In genomic region chr4:120392748-120393147, GRCm38 (mm10) we compare ENCODE assay signal across 20 mouse cellular contexts. TPM values are rescaled to one million over a fixed set of nuclear protein-coding genes. Genes with fewer than 3 reads are reported as not detected.
DNase-seq lines count a peak whose midpoint lies in the region; ATAC-seq and TF ChIP-seq lines count a peak whose summit lies in the region.
"Had no signal": no experiment of that assay in that cellular context is flagged by ENCODE, and none has a peak within 500 bp of the region (broad histone marks: within the 10 kb centered on the region; RNA-seq: fewer than 3 reads in every experiment).

No protein-coding gene starts in this region.

- peaks cover 57% of the 10 kb centered on the region for H3K4me1 ChIP-seq in heart, embryonic 10.5 days
- H3K4me1 ChIP-seq in heart, embryonic 13.5 days, result peaks cover 71% of the 10 kb centered on the region
- H3K4me1 ChIP-seq in limb, embryonic 11.5 days (ENCODE audit: control insufficient read depth, insufficient read depth, low read length), result peaks cover 6% of the 10 kb centered on the region; the same call in 1 of the 2 replicates
- no peaks in the 10 kb centered on the region for H3K4me1 ChIP-seq in hindbrain, postnatal 0 days (ENCODE audit: insufficient read depth, low read length)
- H3K4me1 ChIP-seq: embryonic facial prominence, embryonic 15.5 days had no signal

- H3K4me2 ChIP-seq in heart, embryonic 13.5 days, result peak overlapping the region; percentile 51
- H3K4me2 ChIP-seq in limb, embryonic 11.5 days (ENCODE audit: low read depth, severe bottlenecking), result no peak overlapping the region
- H3K4me2 ChIP-seq in hindbrain, postnatal 0 days (ENCODE audit: low read depth, low read length), result no peak overlapping the region
- H3K4me2 ChIP-seq: embryonic facial prominence, embryonic 15.5 days; hindbrain, embryonic 14.5 days; midbrain, embryonic 13.5 days had no signal

- H3K9ac ChIP-seq in heart, embryonic 13.5 days, result peak overlapping the region; percentile 58; the same call in 1 of the 2 replicates
- H3K9ac ChIP-seq in limb, embryonic 11.5 days (ENCODE audit: low read length), result no peak overlapping the region
- H3K9ac ChIP-seq in hindbrain, postnatal 0 days (replicated peaks; ENCODE audit: low read length), result no peak overlapping the region
- H3K9ac ChIP-seq: embryonic facial prominence, embryonic 15.5 days; hindbrain, embryonic 14.5 days; midbrain, embryonic 13.5 days had no signal

- peak; percentile 47; the same call in 1 of the 2 replicates for ATAC-seq in heart, embryonic 13.5 days (ENCODE audit: extremely low read depth, insufficient number of reproducible peaks, low FRiP score, low TSS enrichment)
- no peak for ATAC-seq in limb, embryonic 11.5 days (ENCODE audit: insufficient number of reproducible peaks, low FRiP score, low TSS enrichment, low read depth)
- ATAC-seq in megakaryocyte progenitor cell, adult 5-6 weeks (replicated peaks; ENCODE audit: poor library complexity), result peak; percentile 65; the same call in 1 of the 2 replicates
- ATAC-seq in hindbrain, postnatal 0 days, result no peak
- ATAC-seq: activated CD4-positive, CD25-positive, alpha-beta regulatory T cell, adult 4 months; forebrain, embryonic 14.5 days; lung, postnatal 0 days; midbrain, embryonic 13.5 days had no signal

- H3K4me3 ChIP-seq in heart, embryonic 10.5 days, result no peak overlapping the region
- H3K4me3 ChIP-seq in heart, embryonic 13.5 days, result no peak overlapping the region
- no peak overlapping the region for H3K4me3 ChIP-seq in limb, embryonic 11.5 days (ENCODE audit: low read depth, low read length)
- no peak overlapping the region for H3K4me3 ChIP-seq in hindbrain, postnatal 0 days (ENCODE audit: low read length)
- H3K4me3 ChIP-seq: embryonic facial prominence, embryonic 15.5 days; layer of hippocampus, adult 2 months; midbrain, embryonic 13.5 days had no signal

- TF ChIP-seq CTCF in hindbrain, postnatal 0 days (IDR thresholded peaks at IDR 0.05; ENCODE audit: low read depth), result no peak

- H3K9me3 ChIP-seq in heart, embryonic 10.5 days, result no peaks in the 10 kb centered on the region
- no peaks in the 10 kb centered on the region for H3K9me3 ChIP-seq in heart, embryonic 13.5 days
- no peaks in the 10 kb centered on the region for H3K9me3 ChIP-seq in limb, embryonic 11.5 days (ENCODE audit: control insufficient read depth, low read length)
- no peaks in the 10 kb centered on the region for H3K9me3 ChIP-seq in hindbrain, postnatal 0 days (ENCODE audit: low read length)
- H3K9me3 ChIP-seq: embryonic facial prominence, embryonic 15.5 days; G1E; midbrain, embryonic 13.5 days had no signal

- peak overlapping the region; percentile 71 for H3K27ac ChIP-seq in heart, embryonic 10.5 days
- H3K27ac ChIP-seq in heart, embryonic 13.5 days (replicated peaks), result peak overlapping the region; percentile 97
- H3K27ac ChIP-seq in limb, embryonic 11.5 days (replicated peaks; ENCODE audit: low read depth, low read length), result no peak overlapping the region
- no peak overlapping the region for H3K27ac ChIP-seq in hindbrain, postnatal 0 days
- H3K27ac ChIP-seq: embryonic facial prominence, embryonic 15.5 days; hindbrain, embryonic 14.5 days; layer of hippocampus, adult 2 months; midbrain, embryonic 13.5 days had no signal

- no peaks in the 10 kb centered on the region for H3K27me3 ChIP-seq in heart, embryonic 10.5 days (ENCODE audit: insufficient read depth, poor library complexity, severe bottlenecking)
- H3K27me3 ChIP-seq in heart, embryonic 13.5 days (replicated peaks), result no peaks in the 10 kb centered on the region
- no peaks in the 10 kb centered on the region for H3K27me3 ChIP-seq in limb, embryonic 11.5 days (ENCODE audit: control insufficient read depth, insufficient read depth, low read length)
- no peaks in the 10 kb centered on the region for H3K27me3 ChIP-seq in hindbrain, postnatal 0 days (ENCODE audit: insufficient read depth, low read length)
- H3K27me3 ChIP-seq: embryonic facial prominence, embryonic 15.5 days had no signal

- H3K36me3 ChIP-seq in heart, embryonic 10.5 days, result no peaks in the 10 kb centered on the region
- no peaks in the 10 kb centered on the region for H3K36me3 ChIP-seq in heart, embryonic 13.5 days
- no peaks in the 10 kb centered on the region for H3K36me3 ChIP-seq in limb, embryonic 11.5 days (ENCODE audit: control insufficient read depth, insufficient read depth, low read length)
- no peaks in the 10 kb centered on the region for H3K36me3 ChIP-seq in hindbrain, postnatal 0 days (ENCODE audit: insufficient read depth, low read length)
- H3K36me3 ChIP-seq: embryonic facial prominence, embryonic 15.5 days; G1E; midbrain, embryonic 13.5 days had no signal

- DNase-seq in heart, embryonic 10.5 days (ENCODE audit: low spot score), result peak; percentile 76
- no peak for DNase-seq in heart, adult 9 months (ENCODE audit: low spot score in 2 of 2)
- peak; percentile 34 for DNase-seq in limb, embryonic 11.5 days (ENCODE audit: low spot score)
- no peak for DNase-seq in urinary bladder, postnatal 4 days (ENCODE audit: low spot score in 2 of 2)
- DNase-seq in hindbrain, postnatal 0 days (ENCODE audit: low spot score), result no peak
- DNase-seq in Muller cell, postnatal 12 days (ENCODE audit: inconsistent ontology term), result no peak
- DNase-seq: cerebellum, adult 18-20 months; gastrocnemius, postnatal 25 days; right cerebral cortex, postnatal 25 days; thymus, adult 2 months had no signal

- WGBS in heart, embryonic 10.5 days, result 21% methylated on average over 3 of the region's 3 CpGs
- 8% methylated on average over 3 of the region's 3 CpGs for WGBS in heart, embryonic 13.5 days
- 15% methylated on average over 3 of the region's 3 CpGs for WGBS in limb, embryonic 11.5 days
- 54% methylated on average over 3 of the region's 3 CpGs for WGBS in hindbrain, postnatal 0 days

RNA-seq across cellular contexts. Expression of gene Scmh1, which starts 12.3 kb away (rescaled TPM):
- 58.3 and 86.8 TPM in 2 replicates for polyA plus RNA-seq in heart, embryonic 10.5 days (2016; fragmentation: Nextera tagmentation; extraction: Ambion mirVana)
- polyA plus RNA-seq in heart, embryonic 13.5 days (2015; fragmentation: Nextera tagmentation; extraction: Ambion mirVana), result 67.8 and 70.0 TPM in 2 replicates
- polyA plus RNA-seq in limb, embryonic 11.5 days (2014; fragmentation: Nextera tagmentation; extraction: Ambion mirVana), result 36.9 and 42.2 TPM in 2 replicates
- total RNA-seq in megakaryocyte progenitor cell, adult 5-6 weeks (2015), result 50.5 and 60.6 TPM in 2 replicates
- total RNA-seq in megakaryocyte progenitor cell, adult 5-6 weeks (2017), result 11.6 and 16.0 TPM in 2 replicates
- 36.2 and 65.0 TPM in 2 replicates for total RNA-seq in hindbrain, postnatal 0 days (2014; rRNA removed)
- polyA plus RNA-seq in hindbrain, postnatal 0 days (2015; fragmentation: Nextera tagmentation; extraction: Ambion mirVana), result 51.4 and 52.5 TPM in 2 replicates
- polyA plus RNA-seq: G1E had no signal

Comparison
In these comparisons a context has a peak if more than half of its experiments do, and no peak if none do; other contexts are left out.
1. DNase-seq: peak in heart, embryonic 10.5 days (single experiment) and limb, embryonic 11.5 days (single experiment); none in heart, adult 9 months (0 of 2), urinary bladder, postnatal 4 days (0 of 2), hindbrain, postnatal 0 days (single experiment) and Muller cell, postnatal 12 days (single experiment).
2. H3K27ac ChIP-seq: peak in heart, embryonic 10.5 days (single experiment) and heart, embryonic 13.5 days (single experiment); none in limb, embryonic 11.5 days (single experiment) and hindbrain, postnatal 0 days (single experiment).
3. ATAC-seq: peak in heart, embryonic 13.5 days (single experiment) and megakaryocyte progenitor cell, adult 5-6 weeks (single experiment); none in limb, embryonic 11.5 days (single experiment) and hindbrain, postnatal 0 days (single experiment).